Mouse (Mus musculus): ENCODE data around the gene Olfr314. TPM values are rescaled to one million over a fixed set of nuclear protein-coding genes. Genes with fewer than 3 reads are reported as not detected.
"Not testable (repeated sequence)": the region's sequence is repeated elsewhere in the genome, so short reads cannot be mapped to it uniquely, and the experiment has no call there.

The Olfr314 gene
- total RNA-seq, 2 experiments from 2014 or later = not detected

DNA sequence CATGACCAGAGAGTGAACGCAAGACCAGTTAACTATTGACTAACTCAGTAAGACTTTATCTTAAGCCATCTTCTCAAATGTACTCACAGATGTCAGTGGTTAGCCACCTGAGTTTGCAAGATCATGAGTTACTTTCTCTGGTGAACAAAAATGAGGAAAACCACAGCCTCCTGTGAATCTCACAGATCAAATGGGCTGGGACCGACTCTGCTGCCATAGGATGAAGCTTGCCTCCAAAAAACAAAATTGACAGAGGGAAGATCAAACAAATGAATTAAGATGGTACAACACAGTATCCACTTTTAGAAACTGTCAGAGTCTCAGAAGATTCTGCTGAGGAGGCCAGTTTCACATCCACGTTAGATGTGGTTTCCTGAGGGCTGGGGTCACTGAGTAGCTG is 47.0 kb downstream of the Olfr314 start:
- no peak for DNase-seq
- intact Hi-C loops (cut with DNase I) = no loop called here

DNA sequence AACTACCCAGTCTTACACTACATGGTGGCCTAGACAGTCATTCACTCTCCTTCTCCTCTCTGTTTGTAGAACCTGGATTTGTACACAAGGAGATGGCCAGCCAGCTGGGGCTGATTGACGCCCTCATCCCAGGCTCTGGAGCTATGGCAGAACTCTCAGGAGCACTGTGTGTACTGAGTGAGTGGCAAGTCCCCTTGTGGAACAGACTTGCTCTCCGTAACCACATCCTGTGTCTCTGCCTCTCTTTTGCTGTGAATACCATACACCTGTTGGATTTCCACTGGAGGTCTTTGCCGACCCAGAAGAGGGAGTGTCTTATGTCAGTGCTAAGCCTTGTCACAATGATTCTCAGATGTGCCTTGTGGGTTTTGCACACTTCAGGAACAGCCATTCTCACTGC is 49.8 kb downstream of the Olfr314 start:
- DNase-seq; intact Hi-C loops (cut with DNase I): not testable (repeated sequence)

Other genes starting within 250 kb of the Olfr314 start
- not detected for gene Olfr330, start 248.1 kb upstream of the Olfr314 start, total RNA-seq (2021)
- not detected for gene Olfr329-ps, start 236.5 kb upstream of the Olfr314 start, total RNA-seq (2021)
- gene Olfr328, start 227.3 kb upstream of the Olfr314 start, total RNA-seq (2021) = under 1 TPM in 1 of 2 experiments, not detected in 1; 0.07 TPM
- not detected for gene Olfr224, start 212.4 kb upstream of the Olfr314 start, total RNA-seq (2021)
- gene Olfr325, start 205.2 kb upstream of the Olfr314 start, total RNA-seq (2021) = not detected
- not detected for gene Olfr324, start 187.8 kb upstream of the Olfr314 start, total RNA-seq (2021)
- gene 2210407C18Rik, start 166.9 kb upstream of the Olfr314 start, total RNA-seq (2021) = under 1 TPM; 0.52 to 0.79 TPM
- gene Olfr323, start 152.5 kb upstream of the Olfr314 start, total RNA-seq (2021) = not detected
- gene Trim58, start 142.5 kb upstream of the Olfr314 start, total RNA-seq (2021) = under 1 TPM in 1 of 2 experiments, not detected in 1; 0.12 TPM
- gene Olfr322, start 124.2 kb upstream of the Olfr314 start, total RNA-seq (2021) = not detected
- not detected for gene Olfr320, start 101.9 kb upstream of the Olfr314 start, total RNA-seq (2021)
- not detected for gene Olfr319, start 83.8 kb upstream of the Olfr314 start, total RNA-seq (2021)
- gene Olfr318, start 58.9 kb upstream of the Olfr314 start, total RNA-seq (2021) = not detected
- gene Olfr317, start 43.7 kb upstream of the Olfr314 start, total RNA-seq (2021) = not detected
- gene Olfr316, start 30.2 kb upstream of the Olfr314 start, total RNA-seq (2021) = not detected
- gene Olfr315, start 9.8 kb upstream of the Olfr314 start, total RNA-seq (2021) = not detected
- gene Fam183b, start 19.0 kb downstream of the Olfr314 start, total RNA-seq (2021) = under 1 TPM in 1 of 2 experiments, not detected in 1; 0.67 TPM
- gene Olfr313, start 32.0 kb downstream of the Olfr314 start, total RNA-seq (2021) = not detected
- not detected for gene Olfr312, start 46.3 kb downstream of the Olfr314 start, total RNA-seq (2021)
- not detected for gene Olfr311, start 56.3 kb downstream of the Olfr314 start, total RNA-seq (2021)
- gene Gm12258, start 64.2 kb downstream of the Olfr314 start, total RNA-seq (2021) = 1 to 10 TPM; 2.3 to 3.5 TPM
- 1 to 10 TPM; 3.5 to 3.9 TPM for gene 2810021J22Rik, start 84.3 kb downstream of the Olfr314 start, total RNA-seq (2021)
- gene Zfp39, start 121.3 kb downstream of the Olfr314 start, total RNA-seq (2021) = 1 to 10 TPM; 5.2 to 6.1 TPM
- gene Btnl10, start 135.0 kb downstream of the Olfr314 start, total RNA-seq (2021) = under 1 TPM in 1 of 2 experiments, not detected in 1; 0.12 TPM
- gene Rnf187, start 156.0 kb downstream of the Olfr314 start, total RNA-seq (2021) = 100 to 1,000 TPM; 162 to 173 TPM
- gene Hist3h2ba, start 166.0 kb downstream of the Olfr314 start, total RNA-seq (2021) = 10 to 100 TPM; 11.0 to 13.0 TPM
- gene Hist3h2a, start 171.7 kb downstream of the Olfr314 start, total RNA-seq (2021) = 10 to 100 TPM; 33.2 to 36.7 TPM
- under 1 TPM; 0.12 to 0.22 TPM for gene Trim17, start 171.7 kb downstream of the Olfr314 start, total RNA-seq (2021)
- 10 to 100 TPM; 19.9 to 20.8 TPM for gene Trim11, start 195.1 kb downstream of the Olfr314 start, total RNA-seq (2021)

All from heart, postnatal 10 days (tissue).